Mouse (Mus musculus) kidney, embryonic 16.5 days (tissue): ENCODE measurements around the gene Bnipl. TPM values are rescaled to one million over a fixed set of nuclear protein-coding genes. Genes with fewer than 3 reads are reported as not detected.

Source experiments
- ATAC-seq: fragments of 200-750 bp; cut with Nextera tagmentation; 2 replicates; pipeline ENCODE4 v1.8.0; 2017; ENCODE audit warnings: moderate TSS enrichment; ENCODE audit not compliant: low FRiP score, low TSS enrichment
- H3K27ac ChIP-seq: fragments of 300-500 bp; sonication (generic); 2 replicates; pipeline ENCODE4 v1.5.1; 2014; ENCODE audit warnings: low read length
- H3K27me3 ChIP-seq: fragments of 300-500 bp; sonication (generic); 2 replicates; pipeline ENCODE4 v1.6.1; 2014; ENCODE audit warnings: low read length, control low read depth, mixed read lengths; ENCODE audit not compliant: insufficient read depth
- H3K36me3 ChIP-seq: fragments of 300-500 bp; sonication (generic); 2 replicates; pipeline ENCODE4 v1.6.1; 2014; ENCODE audit warnings: low read length, control low read depth, mixed read lengths; ENCODE audit not compliant: insufficient read depth
- H3K4me1 ChIP-seq: fragments of 300-500 bp; sonication (generic); 2 replicates; pipeline ENCODE4 v1.6.1; 2014; ENCODE audit warnings: low read length, control low read depth, mixed read lengths; ENCODE audit not compliant: insufficient read depth
- H3K4me2 ChIP-seq: fragments of 300-500 bp; sonication (generic); replicated peaks from 2 replicates; pipeline ENCODE4 v1.6.1; 2014; ENCODE audit warnings: low read depth, low read length
- H3K4me3 ChIP-seq: fragments of 300-500 bp; sonication (generic); 2 replicates; pipeline ENCODE4 v1.5.1; 2014; ENCODE audit warnings: mild to moderate bottlenecking, low read length
- H3K9ac ChIP-seq: fragments of 300-500 bp; sonication (generic); replicated peaks from 2 replicates; pipeline ENCODE4 v1.6.1; 2014; ENCODE audit warnings: low read length
- H3K9me3 ChIP-seq: fragments of 300-500 bp; sonication (generic); 2 replicates; pipeline ENCODE4 v1.6.1; 2016; ENCODE audit warnings: low read length, control low read depth
- WGBS: fragments of 180-500 bp; shearing (Covaris S2); extraction: QIAGEN DNeasy Blood & Tissue Kit; methylation state at CpG from one replicate; pipeline ENCODE4 v1.1.7; 2014; 5-methylcytosine and 5-hydroxymethylcytosine counted together
- polyA plus RNA-seq: library from polyadenylated mRNA; unstranded; fragments of >200 nt; fragmentation: Nextera tagmentation; extraction: Ambion mirVana; gene quantifications from 2 replicates; pipeline ENCODE4 v1.2.1, GENCODE M21; 2015

Bnipl gene
- polyA plus RNA-seq, 1 experiment from 2014 or later = 0.41 TPM

DNA sequence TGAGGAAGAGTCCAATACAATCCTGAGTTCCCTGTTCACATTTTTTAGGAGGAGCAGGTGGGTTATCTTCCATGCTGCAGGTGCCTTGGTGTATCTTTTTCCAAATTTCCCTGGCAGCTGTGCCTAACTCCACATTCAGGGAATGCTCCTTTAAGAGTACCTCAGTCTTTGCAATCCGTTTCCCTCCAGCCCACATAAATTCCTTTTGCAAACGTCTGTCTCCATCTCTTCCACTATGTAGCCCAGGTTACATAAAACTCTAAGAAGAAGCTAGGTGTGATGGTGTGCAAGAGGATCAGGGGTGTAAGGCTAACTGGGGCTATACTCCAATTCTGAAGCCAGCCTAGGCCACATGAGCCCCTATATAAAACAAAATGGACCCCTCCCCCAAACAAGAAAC is 7.9 kb downstream of the Bnipl start:
- Histone ChIP-seq H3K27ac (no peak overlapping the region), H3K27me3 (no peaks in the 10 kb centered on the region), H3K4me1 (no peaks in the 10 kb centered on the region), H3K9ac (no peak overlapping the region), H3K4me2 (no peak overlapping the region), H3K4me3 (no peak overlapping the region), H3K36me3 (peaks cover 14% of the 10 kb centered on the region), H3K9me3 (no peaks in the 10 kb centered on the region)
- WGBS = 64% methylated on average over 2 of the region's 2 CpGs
- ATAC-seq = no peak

DNA sequence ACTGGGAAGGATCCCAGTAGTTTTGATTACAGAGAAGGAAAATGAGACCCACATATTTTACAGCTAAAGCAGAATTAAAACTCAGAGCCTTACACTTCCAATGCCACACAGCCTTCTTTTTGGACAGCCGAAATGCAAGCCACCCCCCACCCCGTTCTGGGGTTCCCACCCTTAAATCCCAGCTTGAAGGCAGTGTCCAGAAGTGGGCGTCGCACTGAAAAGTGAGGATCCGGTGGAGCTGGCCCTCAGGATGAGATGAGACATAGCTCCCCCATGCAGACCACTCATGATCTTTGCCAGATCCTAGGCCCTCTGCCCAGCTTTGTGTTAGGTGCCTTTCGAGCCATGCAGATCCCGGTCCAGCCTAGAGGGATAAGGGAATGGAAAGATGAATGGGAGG is 9.5 kb downstream of the Bnipl start, which contains the start of gene Gm128:
Gene Gm128, minus strand, starts transcription at position 101 of the 400 bp plus-strand sequence.
- Histone ChIP-seq H3K4me3 (no peak within 1 kb of the TSS), H3K27me3 (no peaks in the 10 kb centered on the region), H3K9ac (peak within 1 kb of the TSS; percentile 12; the same call in 1 of the 2 replicates), H3K4me1 (no peaks in the 10 kb centered on the region), H3K4me2 (peak within 1 kb of the TSS; percentile 24), H3K9me3 (no peaks in the 10 kb centered on the region), H3K27ac (no peak within 1 kb of the TSS), H3K36me3 (peaks cover 19% of the 10 kb centered on the region)
- no peak for ATAC-seq
- WGBS = 81% methylated on average over 7 of the region's 7 CpGs

DNA sequence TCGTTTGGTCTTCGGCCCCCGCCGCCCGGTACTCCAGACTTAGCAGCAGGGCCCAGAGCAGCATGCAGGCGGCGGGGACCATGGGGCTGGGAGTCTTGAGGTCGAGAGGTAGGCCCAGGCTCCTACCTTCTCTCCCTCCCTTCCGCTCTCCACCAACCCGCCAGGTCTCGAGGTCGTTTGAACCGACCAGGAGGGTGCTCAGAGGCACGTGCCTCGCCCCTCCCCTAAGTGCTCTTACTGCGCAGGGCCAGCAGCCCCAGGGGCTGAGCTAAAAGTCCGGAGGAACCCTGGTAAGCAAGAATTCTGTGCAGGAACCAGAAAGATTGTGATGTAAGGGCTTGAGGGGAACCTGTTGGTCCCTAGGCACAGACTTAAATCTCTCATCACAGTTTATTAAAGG is 10.1 kb downstream of the Bnipl start:
- no peaks in the 10 kb centered on the region for H3K27me3 ChIP-seq
- ATAC-seq = peak; percentile 50
- peaks cover 19% of the 10 kb centered on the region for H3K36me3 ChIP-seq
- H3K4me3 ChIP-seq = no peak overlapping the region
- H3K4me1 ChIP-seq = no peaks in the 10 kb centered on the region
- peak overlapping the region; percentile 12; the same call in 1 of the 2 replicates for H3K9ac ChIP-seq
- no peak overlapping the region for H3K27ac ChIP-seq
- WGBS = 27% methylated on average over 17 of the region's 17 CpGs
- H3K4me2 ChIP-seq = peak overlapping the region; percentile 24
- no peaks in the 10 kb centered on the region for H3K9me3 ChIP-seq

- 85% methylated on average over 12 of the region's 12 CpGs for WGBS
- Histone ChIP-seq H3K36me3 (peaks cover 19% of the 10 kb centered on the region), H3K9ac (no peak overlapping the region), H3K27me3 (no peaks in the 10 kb centered on the region), H3K27ac (no peak overlapping the region), H3K4me3 (no peak overlapping the region), H3K4me1 (no peaks in the 10 kb centered on the region), H3K9me3 (no peaks in the 10 kb centered on the region), H3K4me2 (no peak overlapping the region)
- ATAC-seq = no peak
Measured at GRCm38 (mm10) chr3:95239971-95240370, 11.0 kb downstream of the Bnipl start.

DNA sequence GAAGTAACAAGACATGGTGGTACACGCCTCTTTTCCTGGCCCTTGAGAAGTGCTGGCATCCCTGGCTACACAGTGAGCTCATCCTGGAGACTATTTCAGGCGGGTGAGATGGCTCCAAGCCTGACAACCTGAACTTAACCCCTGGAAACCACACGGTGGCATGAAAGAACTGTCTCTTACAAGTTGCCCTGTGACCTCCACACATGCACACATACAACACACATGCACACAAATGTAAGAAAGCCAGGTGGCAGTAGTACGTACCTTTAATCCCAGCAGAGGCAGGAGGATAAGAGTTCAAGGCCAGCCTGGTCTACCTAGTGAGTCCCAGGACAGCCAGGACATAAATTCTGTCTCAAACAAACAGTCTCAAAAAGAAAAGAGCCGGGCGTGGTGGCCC is 12.0 kb downstream of the Bnipl start:
- Histone ChIP-seq H3K9me3 (no peaks in the 10 kb centered on the region), H3K4me2 (no peak overlapping the region), H3K4me3 (no peak overlapping the region), H3K4me1 (no peaks in the 10 kb centered on the region), H3K27ac (no peak overlapping the region), H3K27me3 (no peaks in the 10 kb centered on the region), H3K9ac (no peak overlapping the region), H3K36me3 (peaks cover 26% of the 10 kb centered on the region)
- 88% methylated on average over 6 of the region's 6 CpGs for WGBS
- ATAC-seq = no peak

GRCm38 (mm10) chr3:95237541-95238099 is 13.4 kb downstream of the Bnipl start:
- H3K27me3 ChIP-seq = no peaks in the 10 kb centered on the region
- H3K27ac ChIP-seq = no peak overlapping the region
- H3K4me1 ChIP-seq = no peaks in the 10 kb centered on the region; the same call in 1 of the 2 replicates
- no peaks in the 10 kb centered on the region for H3K9me3 ChIP-seq
- no peak overlapping the region for H3K4me3 ChIP-seq
- 87% methylated on average over 8 of the region's 8 CpGs for WGBS
- H3K4me2 ChIP-seq = no peak overlapping the region
- H3K36me3 ChIP-seq = peaks cover 39% of the 10 kb centered on the region
- no peak overlapping the region for H3K9ac ChIP-seq
- ATAC-seq = no peak

DNA sequence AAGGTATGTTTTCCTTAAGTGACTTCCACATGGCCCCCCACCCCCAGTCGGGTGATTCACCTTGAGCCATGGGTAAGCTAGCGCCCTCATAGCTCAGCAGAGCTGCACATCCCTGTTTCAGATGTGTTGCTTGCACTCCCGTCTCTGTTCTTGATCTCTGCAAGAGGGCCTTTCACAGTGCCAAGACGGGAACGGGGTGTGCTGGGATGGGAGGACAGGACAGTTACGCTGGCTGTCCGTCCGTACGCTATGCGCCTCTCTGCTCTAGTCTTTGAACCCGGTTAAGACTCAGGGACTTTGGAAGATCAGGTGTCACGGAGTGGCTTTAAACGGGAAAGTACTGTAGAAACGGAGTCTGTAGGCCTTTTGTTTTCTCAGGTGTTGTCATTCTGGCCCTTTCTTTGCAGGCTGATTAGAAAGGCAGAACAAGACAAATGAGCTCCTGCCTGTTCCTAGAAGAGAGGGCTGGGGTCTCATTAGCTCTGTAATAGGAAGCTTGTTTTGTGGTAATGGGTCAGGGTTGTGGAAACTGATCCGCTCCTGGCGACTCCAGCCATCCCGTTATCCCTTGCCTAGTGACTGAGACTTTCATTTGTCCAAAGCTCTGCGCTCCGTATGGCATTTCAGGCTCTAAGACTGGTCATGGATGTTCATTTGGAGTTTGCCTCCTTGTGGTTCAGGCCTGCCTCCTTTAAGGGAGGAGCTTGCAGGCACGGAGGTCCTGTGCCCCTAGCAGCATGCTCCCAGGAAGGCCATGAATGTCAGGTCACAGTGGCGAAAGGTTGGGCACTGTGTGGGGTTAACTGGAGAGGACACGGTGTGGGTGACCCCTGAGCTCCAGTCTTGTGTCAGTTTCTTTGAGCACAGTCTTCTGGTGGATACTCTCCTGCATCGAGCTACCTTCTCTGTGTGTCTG is 15.3 kb downstream of the Bnipl start:
- H3K4me2 ChIP-seq = no peak overlapping the region
- H3K4me3 ChIP-seq = no peak overlapping the region
- no peaks in the 10 kb centered on the region for H3K27me3 ChIP-seq
- no peak overlapping the region for H3K9ac ChIP-seq
- peaks cover 16% of the 10 kb centered on the region for H3K4me1 ChIP-seq
- peak; percentile 40 for ATAC-seq
- H3K27ac ChIP-seq = no peak overlapping the region; the same call in 1 of the 2 replicates
- peaks cover 49% of the 10 kb centered on the region for H3K36me3 ChIP-seq
- no peaks in the 10 kb centered on the region for H3K9me3 ChIP-seq
- 41% methylated on average over 23 of the region's 23 CpGs for WGBS

GRCm38 (mm10) chr3:95233303-95233980 is 17.6 kb downstream of the Bnipl start:
- H3K4me2 ChIP-seq = no peak overlapping the region
- ATAC-seq = no peak
- H3K9ac ChIP-seq = no peak overlapping the region
- H3K9me3 ChIP-seq = no peaks in the 10 kb centered on the region
- H3K4me1 ChIP-seq = peaks cover 26% of the 10 kb centered on the region
- peaks cover 49% of the 10 kb centered on the region for H3K36me3 ChIP-seq
- H3K27me3 ChIP-seq = no peaks in the 10 kb centered on the region
- peak overlapping the region; percentile 76 for H3K27ac ChIP-seq
- H3K4me3 ChIP-seq = no peak overlapping the region
- WGBS = 74% methylated on average over 16 of the region's 16 CpGs

- H3K4me1 ChIP-seq = peaks cover 26% of the 10 kb centered on the region
- peaks cover 43% of the 10 kb centered on the region for H3K36me3 ChIP-seq
- no peak overlapping the region for H3K9ac ChIP-seq
- no peaks in the 10 kb centered on the region for H3K27me3 ChIP-seq
- H3K27ac ChIP-seq = peak overlapping the region; percentile 76
- H3K9me3 ChIP-seq = no peaks in the 10 kb centered on the region
- no peak overlapping the region for H3K4me3 ChIP-seq
- WGBS = 79% methylated on average over 7 of the region's 7 CpGs
- no peak overlapping the region for H3K4me2 ChIP-seq
- ATAC-seq = no peak
Measured at GRCm38 (mm10) chr3:95232771-95233170, 18.2 kb downstream of the Bnipl start.
